Mouse (Mus musculus) monocyte, adult 2 months (primary cell): ENCODE measurements around the gene Iscu.

Experiments used
- DNase-seq, 2 experiments: peaks; one replicate each; pipeline ENCODE4 v3.0.0; 2022; ENCODE audit warnings: low spot score in 2 of 2, low read depth in 1 of 2

The Iscu gene

DNA sequence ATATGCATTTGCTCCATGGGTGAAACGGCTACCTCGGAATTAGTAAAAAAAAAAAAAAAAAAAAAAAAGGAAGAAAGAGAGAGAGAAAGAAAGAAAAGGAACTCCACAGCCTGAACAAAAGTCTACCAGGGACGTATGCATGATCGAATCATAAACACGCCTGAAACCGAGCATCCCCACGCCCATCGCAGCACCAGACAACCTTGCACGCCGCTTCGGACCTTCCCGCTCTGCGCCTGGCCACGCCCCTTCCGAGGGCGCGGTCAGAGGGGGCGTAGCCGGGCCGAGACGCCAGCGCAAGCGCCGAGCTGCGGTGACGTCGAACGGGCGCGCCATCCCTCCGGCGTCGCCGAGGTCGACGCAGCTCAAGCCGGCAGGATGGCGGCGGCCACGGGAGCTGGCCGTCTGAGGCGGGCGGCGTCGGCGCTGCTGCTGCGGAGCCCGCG, at the start of gene Iscu, which contains the start of gene Sart3:
Iscu (plus strand) TSS at position 299 of the 446 bp plus-strand sequence.
Sart3 (minus strand) TSS at position 61 of the 446 bp plus-strand sequence.
- DNase-seq = peak; percentile 89 to 95

DNA sequence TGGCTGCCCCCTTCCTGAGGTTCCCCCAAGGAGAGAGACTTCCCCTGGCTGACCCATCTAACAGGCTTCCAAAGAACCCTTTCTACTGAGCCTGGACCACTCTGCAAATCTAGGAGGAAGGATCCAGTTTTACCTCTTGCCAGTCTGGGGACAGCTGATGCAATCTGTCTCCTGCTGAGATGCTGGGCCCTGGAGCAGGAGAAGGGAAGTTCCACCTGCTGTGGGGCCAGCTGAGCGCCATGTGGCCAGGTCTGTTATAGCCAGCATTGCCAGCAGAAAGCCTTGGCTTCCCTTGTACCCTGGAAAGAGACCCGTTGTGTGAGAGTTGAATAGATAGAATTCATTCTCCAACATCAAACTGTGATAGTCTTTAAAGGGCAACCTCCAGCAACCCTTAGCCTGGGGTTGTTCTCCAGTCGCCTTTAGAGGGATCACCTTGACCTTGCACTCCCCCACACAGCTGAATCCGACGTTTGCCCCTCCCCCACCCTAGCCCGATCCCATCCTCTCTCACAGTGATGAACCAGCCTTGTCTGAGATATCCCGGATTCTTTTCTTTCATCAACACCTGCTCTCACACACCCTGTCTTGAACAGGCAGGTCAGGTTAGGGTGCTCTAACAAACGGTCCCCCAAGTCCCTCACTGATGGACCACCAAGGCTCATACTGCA, 48.8 kb upstream of the Iscu start:
- DNase-seq = no peak

DNA sequence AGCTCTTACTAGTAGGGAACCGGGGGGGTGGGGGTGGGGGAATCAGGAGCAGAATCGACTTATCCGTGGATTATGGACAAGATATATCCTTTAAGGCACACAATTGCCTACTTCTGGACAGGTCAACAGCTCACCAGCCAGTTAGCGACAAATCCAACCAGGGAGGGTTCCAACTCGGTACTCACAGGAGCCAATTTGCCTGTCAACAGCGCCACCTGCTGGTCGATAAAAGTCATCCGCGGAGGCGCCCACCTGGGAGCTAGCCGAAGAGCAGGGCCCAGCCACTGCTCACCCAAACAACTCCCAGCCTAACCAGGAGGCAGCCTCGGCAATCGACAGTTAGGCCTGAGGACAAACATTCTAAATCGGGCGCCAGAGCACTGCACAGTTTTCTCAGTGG, 48.1 kb upstream of the Iscu start, which contains the start of gene 1700069L16Rik:
1700069L16Rik (minus strand) TSS at position 327 of the 400 bp plus-strand sequence.
- DNase-seq = peak in 1 of 2 experiments; percentile 56

DNA sequence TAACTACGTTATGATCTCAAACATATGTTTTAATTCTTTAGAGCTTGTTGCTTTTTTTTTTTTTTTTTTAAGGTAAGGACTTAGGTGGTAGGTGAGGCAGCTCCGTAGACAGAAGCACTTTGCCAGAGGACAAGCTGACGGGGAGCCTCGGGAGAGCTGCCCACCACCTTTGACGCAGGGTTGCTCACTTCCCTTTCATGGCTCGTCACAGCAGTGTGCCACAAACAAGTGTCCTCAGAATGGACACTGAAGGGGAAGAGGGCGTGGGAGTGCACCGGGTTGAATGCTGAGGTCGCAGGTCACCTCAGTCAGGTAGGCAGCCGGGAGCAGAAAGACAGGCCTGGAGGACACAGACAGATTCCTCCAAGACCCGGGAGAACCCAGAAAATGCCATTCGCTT, 47.1 kb upstream of the Iscu start:
- no peak for DNase-seq

DNA sequence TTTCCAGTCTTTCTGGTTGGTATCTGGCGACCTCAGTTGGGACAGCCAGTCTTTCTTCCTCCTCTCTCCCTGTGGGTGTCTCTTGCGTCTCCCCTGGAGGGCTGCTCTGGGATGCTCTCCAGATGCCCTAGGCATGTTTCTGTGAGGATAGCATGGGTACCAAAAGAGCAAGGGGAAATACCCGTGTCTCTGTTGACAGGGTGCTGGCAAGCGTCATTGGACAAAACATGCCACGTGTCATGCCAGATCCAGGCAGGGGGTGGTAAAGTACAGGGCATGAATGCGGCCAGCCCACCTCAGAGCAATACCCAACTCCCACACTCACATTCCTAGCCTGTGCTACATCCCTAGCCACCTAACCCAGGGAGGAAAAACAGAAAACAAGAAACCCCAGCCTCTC, 45.9 kb upstream of the Iscu start:
- no peak for DNase-seq

DNA sequence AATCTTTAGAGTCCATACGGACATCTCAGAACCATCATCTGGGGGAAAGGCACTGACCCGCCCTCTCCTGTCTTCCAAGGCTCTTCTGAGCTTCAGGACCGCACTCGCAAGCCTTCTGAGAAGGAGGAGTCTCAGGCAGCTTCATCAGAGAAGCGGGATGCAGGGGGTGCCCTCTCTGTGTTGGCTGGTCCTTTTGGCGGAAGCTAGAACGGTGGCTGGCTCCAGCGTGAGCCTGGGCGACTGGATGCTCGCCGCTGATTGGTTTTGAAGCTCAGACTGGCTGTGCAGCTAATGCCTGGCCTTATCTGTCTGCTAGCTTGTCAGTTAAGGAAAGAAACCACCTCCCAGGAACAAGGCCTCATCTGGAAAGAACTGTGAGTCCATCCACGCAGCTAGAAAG, 45.3 kb upstream of the Iscu start:
- DNase-seq = no peak

DNA sequence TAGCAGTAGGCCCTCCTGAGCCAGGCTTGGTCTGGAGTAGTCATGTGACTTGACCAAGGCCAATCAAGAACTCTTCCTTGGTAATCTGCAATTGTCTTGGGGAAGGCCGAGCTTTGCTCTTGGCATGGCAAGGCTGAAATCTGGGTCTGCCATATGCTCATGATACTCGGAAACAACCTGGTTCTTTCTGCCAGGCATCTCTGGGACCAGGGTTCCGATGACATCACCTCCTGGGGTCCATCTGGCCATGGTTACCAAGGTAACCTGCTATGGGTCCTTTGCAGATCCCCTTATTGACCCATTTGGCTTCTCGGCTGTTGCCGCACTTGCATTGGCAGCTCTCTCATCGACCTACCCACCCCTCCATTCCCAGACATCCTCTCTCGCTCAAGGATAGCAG, 44.5 kb upstream of the Iscu start:
- DNase-seq = no peak

DNA sequence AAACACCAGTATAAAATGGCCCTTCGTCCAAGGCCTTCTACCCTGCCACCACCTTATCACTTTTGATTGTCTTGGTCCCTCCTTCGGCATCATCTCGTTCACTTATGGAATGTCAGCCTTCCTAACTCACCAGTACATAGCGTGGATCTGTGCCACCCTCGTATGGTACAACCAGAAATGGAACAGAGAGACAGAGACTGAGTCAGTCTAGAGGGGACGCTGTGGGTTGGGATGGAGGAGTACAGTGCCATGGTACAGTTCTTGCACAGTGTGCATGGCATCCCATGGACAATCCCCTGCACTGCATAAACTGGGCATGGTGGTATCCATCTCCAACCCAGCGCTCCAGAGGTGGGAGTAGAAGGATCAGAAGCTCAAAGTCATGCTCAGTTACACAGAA, 43.9 kb upstream of the Iscu start:
- no peak for DNase-seq

DNA sequence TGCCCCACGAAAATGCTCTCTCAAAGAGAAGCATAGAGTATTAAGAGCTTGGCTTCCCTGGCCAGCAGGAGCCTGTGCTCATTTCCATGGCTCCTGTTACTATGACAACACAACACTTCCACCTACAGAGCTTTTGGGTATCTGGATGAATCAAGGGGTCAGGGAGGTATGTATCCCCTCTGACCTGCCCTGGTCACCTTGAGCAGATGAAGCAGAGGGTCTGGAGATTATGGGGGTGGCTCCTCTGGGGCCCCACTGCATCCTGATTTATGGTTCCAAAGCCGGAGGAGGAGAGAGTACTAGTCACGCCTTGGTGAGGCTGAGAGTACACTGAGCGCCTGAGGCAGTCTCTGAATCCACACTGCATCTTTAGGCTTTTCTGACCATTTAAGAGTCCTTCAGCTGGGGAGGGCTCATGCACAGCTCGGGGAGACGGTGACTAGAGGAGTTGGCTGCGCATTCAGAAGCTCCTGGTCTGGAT, 41.9 kb upstream of the Iscu start:
- DNase-seq = no peak

DNA sequence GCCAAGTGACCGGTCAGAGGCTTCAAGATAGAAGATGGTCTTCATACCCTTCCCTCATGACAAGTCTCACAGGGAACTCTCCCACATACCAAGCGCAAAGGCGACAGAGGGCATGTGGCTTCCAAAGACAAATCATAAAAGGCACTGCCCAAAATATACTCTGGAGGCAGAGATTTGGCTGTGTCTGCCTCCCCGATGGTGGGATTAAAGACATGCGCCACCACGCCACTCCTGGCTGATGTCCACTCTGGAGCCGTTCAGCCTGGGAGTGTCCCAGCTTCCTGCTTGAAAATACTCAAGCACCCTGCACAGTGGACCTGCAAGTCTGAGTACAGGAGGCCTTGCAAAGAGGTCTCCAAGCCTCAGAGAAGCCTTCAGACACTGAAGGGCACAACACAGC, 41.4 kb upstream of the Iscu start:
- DNase-seq = no peak

DNA sequence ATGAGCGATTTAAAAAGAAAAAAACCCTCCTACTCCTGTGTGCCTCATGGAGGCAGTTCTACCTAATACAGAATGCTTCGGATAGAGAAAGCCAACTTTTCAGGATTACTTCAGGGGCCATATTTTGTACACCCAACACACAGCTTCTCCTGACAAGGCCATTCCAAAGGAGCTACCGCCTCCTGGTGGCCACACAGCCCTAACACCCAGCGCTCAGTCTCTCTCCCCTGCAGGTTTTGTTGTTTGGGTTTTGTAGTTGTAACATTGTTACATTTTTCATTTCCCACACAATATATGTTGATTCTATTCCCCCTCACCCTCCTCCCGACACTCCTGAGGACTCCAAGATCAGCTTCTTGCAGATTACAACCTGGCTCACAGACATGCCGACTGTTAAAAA, 40.4 kb upstream of the Iscu start:
- no peak for DNase-seq

DNA sequence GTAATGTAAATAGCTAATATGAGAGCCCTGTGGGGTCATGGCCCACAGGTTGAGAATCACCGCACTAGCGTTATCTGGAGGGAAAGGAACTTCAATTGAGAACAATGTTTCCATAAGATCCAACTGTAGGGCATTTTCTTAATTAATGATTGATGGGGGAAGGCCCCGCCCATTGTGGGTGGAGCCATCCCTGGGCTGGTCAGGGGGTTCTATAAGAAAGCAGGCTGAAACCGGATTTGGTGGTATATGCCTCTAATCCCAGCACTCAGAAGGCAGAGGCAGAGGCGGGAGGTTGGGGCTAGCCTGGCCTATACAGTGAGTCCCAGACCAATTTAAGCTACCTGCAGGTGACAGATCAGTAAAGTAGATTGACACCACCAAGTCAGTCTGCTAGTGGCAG, 38.2 kb upstream of the Iscu start:
- DNase-seq = no peak

DNA sequence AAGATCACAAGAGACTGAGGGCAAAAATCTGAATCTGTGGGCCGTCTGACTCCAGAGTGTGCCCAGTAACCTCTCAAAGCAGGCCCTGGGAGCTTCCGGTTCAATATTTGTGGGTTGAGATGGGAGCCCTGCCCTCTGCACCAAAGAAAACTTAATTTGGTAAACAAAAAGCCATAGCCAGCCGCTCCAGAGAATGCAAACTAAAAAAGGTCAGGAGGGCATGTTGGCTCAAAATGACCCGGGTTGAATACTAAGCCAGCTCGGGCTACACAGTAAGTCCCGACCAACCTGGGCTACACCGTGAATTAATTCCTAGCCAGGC, 37.6 kb upstream of the Iscu start:
- DNase-seq = no peak

DNA sequence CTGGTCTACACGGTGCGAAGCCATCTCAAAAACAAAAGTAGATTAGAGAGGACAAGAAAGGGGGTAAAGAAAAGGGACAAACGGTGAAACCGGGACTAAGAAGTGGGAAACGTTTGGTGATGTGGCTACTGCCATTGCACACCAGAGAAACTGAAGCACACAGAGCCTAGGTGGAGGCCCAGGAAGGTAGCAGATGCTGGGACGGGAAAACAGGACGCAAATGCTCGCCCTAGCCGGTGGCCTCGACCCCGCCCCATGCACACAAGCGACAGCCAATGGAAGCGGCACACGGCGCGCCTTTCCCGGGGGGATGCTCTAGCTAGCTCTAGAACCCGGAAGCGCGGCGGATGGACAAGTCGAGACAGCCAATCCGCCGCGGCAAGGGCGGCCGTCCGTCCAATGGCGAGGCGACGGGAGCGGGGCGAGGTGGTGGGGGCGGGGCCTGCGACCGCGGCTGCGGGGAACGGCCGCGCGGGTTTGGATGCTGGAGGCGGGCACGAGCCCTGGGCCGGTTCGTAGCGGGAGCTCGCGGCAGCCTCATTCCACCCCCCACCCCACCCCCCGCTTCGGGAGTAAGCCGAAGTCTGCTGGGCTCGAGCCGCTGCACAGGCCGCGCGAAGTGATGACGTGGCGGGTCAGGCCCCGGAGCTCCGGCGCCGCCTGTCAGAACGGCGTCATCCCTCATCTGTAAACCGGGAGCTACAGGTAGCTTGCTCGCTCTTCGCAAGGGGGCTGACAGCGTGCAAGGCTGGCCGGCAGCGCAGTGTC, 37.0 kb upstream of the Iscu start, which contains the start of gene Ficd:
Ficd (plus strand) TSS at position 459 of the 768 bp plus-strand sequence.
- DNase-seq = peak; percentile 63 to 79

DNA sequence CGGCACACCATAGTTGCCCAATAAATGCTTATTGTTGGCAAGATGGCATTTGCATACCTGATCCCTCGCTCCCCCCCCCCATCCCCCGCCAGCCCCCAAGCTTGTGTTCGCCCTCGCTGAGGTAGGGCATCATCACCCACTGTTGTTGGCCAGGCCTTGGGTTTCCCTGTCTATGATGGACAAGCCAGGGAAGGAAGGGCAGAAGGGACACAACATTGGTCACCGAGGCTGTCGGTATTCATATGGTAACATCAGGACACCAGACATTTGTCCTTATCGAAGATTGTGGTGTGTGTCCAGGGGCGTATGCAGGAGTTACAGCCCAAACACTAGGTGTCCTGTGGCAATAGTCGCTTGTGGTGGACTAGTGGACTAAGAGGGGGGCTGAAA, 36.4 kb upstream of the Iscu start:
- no peak for DNase-seq

DNA sequence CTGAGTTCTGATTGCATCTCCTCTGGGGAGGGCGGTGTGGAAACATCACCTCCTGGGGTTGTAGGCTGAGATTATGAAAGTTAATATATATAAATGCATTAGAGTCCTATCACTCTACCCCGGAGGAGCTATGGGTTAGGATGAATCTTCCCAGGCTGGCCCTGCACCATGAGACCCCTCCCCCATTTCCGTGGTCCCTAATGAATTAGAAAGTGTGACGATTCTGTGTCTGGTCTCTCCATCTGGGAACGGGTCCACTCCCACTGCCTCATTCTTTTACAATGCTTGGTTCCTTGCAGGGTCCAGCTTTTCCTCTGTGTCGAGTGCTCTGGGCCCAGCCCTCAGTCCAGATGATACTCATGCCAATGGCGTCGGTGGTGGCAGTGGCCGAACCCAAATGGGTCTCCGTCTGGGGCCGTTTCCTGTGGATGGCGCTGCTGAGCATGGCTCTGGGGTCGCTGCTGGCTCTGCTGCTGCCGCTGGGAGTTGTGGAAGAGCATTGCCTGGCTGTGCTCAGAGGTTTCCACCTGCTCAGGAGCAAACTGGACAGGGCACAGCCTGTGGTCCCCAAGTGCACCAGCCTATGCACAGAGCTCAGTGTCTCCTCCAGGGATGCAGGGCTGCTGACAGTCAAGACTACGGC, 35.9 kb upstream of the Iscu start:
- no peak for DNase-seq

DNA sequence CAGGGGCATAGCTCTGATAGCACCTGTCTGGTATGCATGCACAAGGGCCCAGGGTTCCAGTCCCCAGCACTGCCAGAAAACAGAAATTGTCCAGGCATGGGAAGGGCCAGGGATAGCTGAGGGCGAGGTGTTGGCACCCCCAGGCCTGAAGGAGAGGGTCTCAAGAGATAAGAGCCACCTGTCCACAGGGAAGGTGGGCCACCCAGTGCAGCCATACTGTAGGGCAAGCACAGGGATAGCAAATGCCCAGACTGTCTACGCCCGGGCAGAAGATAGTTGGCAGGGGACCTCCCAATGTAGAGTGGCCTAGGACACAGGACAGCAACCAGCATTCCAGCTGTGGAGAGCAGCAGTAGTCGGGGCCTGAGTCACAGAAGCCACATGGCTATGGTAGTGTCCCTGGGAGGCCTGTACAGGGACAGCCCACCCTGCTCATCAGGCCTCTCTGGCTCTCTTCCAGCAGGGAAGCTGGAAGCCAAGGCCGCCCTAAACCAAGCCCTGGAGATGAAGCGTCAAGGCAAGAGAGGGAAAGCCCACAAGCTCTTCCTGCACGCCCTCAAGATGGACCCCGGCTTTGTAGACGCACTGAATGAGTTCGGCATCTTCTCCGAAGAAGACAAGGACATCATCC, 34.8 kb upstream of the Iscu start:
- no peak for DNase-seq

DNA sequence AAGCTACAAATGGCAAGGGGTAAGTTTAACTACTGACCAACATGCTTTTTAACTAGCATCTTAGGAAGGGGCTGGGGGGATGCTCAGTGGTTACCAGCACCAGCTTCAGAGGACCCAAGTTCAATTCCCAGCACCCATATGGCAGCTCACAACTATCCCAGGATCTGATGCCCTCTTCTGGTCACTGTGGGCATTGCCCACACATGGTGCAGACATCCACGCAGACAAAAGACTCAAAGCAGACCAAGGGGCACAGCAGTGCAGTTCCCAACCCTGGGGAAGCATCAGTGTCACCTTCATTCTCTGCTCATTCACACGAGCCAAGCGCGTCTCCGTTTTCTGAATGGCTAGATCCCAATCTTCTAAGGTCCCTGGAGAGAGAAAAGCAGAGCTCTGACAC, 24.9 kb upstream of the Iscu start:
- DNase-seq = no peak

DNA sequence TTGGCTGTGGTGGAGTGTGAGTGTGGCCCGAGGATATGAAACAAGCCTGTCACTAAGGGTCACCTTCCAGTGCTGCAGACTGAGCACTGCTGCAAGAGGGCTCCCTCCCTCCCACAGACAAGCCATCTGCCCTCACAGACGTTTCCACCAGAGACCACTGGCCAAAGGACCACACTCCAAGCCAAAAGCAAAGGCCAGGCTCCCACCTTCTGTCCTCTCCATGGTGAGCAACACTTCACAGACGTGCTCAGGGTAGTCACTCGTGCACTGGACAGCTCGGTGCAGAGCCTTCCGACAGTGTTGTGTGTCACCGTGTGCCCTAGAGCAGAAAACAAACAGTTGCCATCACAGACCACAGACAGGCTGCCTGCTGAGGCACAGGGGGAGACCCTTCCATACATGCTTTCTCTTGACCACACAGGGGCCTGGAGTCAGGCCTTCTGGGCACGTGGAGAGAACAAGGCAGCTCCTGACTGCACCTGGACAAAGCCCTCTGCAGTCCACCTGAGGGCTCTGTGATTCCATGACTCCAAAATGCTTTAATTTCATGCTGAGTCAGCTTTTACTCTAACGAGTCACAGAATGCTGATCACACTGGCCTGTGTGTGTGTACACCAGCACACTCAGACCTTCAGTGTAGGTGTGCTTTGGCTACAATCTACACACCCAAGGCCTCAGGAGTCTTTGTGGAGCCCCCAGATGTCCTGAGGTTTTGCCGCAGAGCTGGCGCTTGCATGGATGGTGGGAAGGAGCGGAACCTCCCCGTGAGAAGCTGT, 23.8 kb upstream of the Iscu start:
- no peak for DNase-seq

DNA sequence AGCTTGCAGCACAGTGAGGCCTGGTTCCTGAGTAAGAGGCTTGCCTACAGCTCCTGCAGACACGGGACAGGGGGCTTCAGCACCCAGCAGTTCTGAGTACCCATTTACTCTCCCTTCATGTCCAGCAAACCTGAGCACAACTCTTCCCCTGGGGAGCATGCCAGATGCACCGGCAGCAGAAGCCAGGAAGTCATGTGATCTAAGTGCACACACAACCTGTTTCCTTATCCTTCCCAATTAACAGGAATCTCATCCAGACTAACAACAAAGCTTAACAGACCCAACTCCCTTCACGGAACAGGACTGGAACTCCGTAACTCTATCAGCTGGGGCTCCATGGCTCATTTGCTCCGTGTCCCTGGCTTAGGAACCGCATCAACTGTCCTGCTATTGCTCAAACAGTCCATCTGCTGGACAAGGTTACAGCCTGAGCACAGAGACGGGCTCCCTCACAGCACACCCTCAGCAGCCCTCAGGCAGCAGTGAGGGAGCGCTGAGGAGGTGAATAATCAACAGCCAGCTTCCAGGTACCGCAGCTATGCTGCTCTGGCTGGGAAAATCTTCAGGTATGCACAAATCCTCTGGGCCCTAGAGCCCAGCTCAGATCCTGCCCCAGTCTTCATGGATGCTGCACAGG, 20.9 kb upstream of the Iscu start:
- no peak for DNase-seq
